Mouse (Mus musculus): ENCODE data around the gene Kif20b. TPM values are rescaled to one million over a fixed set of nuclear protein-coding genes. Genes with fewer than 3 reads are reported as not detected.

Kif20b gene
- polyA plus RNA-seq, 1 experiment from 2014 or later, result 47.2 TPM

DNA sequence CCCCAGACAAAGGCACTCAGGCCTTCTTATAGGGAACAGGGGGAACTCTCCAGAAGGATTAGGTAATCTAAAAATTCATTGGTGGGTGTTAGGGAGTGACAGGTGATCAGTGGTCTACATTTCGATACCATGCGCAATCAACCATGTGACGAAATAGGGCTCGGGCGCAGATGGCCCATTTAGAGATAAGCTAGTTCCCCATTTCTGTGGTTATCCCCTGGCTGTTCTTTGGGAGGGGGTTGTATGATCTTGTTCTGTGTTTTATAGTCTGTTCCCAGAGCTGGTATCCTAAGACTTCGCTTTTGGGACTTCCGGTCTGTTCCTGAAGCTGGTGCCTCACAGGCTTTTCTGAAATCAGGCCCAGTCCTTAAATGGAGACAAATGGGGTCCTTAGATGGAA is 16.7 kb upstream of the Kif20b start:
- ATAC-seq (ENCODE audit: insufficient read depth, low FRiP score), result no peak
- WGBS, result 90% methylated on average over 7 of the region's 7 CpGs
- no peak overlapping the region for H3K4me3 ChIP-seq (replicated peaks; ENCODE audit: low read length)
- H3K4me2 ChIP-seq (ENCODE audit: low read depth, low read length), result no peak overlapping the region
- no peak overlapping the region for H3K27ac ChIP-seq (ENCODE audit: low read length)
- no peaks in the 10 kb centered on the region for H3K9me3 ChIP-seq (replicated peaks; ENCODE audit: control insufficient read depth, low read length)
- no peaks in the 10 kb centered on the region for H3K27me3 ChIP-seq (ENCODE audit: control insufficient read depth, insufficient read depth, low read length)
- no peaks in the 10 kb centered on the region for H3K36me3 ChIP-seq (ENCODE audit: control insufficient read depth, insufficient read depth, low read length)
- H3K4me1 ChIP-seq (ENCODE audit: control insufficient read depth, insufficient read depth, low read length), result no peaks in the 10 kb centered on the region
- no peak overlapping the region for H3K9ac ChIP-seq (ENCODE audit: low read length)

DNA sequence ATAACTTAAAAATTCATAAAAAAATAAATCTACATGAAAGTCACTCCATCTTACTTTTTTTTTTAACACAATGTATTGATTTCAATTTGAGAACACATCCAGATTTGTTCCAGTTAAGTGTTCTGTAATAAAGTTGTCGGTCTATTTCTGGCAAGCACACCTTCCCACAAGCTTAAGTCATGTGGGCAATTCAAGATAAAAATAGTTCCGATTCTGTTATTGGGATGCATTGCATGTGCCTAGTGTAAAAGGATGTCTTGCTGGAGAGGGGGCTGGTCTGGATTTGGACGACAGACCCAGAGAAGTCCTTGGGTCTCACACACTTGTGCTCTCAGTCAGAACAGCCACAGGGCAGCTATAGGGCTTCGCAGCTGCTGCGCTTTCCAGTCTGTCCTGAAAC is 15.4 kb upstream of the Kif20b start:
- no peak overlapping the region for H3K4me3 ChIP-seq (replicated peaks; ENCODE audit: low read length)
- no peak overlapping the region for H3K27ac ChIP-seq (ENCODE audit: low read length)
- H3K27me3 ChIP-seq (ENCODE audit: control insufficient read depth, insufficient read depth, low read length), result no peaks in the 10 kb centered on the region
- WGBS, result 75% methylated on average over 5 of the region's 5 CpGs
- H3K36me3 ChIP-seq (ENCODE audit: control insufficient read depth, insufficient read depth, low read length), result no peaks in the 10 kb centered on the region
- H3K4me2 ChIP-seq (ENCODE audit: low read depth, low read length), result no peak overlapping the region
- no peaks in the 10 kb centered on the region for H3K4me1 ChIP-seq (ENCODE audit: control insufficient read depth, insufficient read depth, low read length)
- H3K9me3 ChIP-seq (replicated peaks; ENCODE audit: control insufficient read depth, low read length), result no peaks in the 10 kb centered on the region
- ATAC-seq (ENCODE audit: insufficient read depth, low FRiP score), result no peak
- H3K9ac ChIP-seq (ENCODE audit: low read length), result no peak overlapping the region

DNA sequence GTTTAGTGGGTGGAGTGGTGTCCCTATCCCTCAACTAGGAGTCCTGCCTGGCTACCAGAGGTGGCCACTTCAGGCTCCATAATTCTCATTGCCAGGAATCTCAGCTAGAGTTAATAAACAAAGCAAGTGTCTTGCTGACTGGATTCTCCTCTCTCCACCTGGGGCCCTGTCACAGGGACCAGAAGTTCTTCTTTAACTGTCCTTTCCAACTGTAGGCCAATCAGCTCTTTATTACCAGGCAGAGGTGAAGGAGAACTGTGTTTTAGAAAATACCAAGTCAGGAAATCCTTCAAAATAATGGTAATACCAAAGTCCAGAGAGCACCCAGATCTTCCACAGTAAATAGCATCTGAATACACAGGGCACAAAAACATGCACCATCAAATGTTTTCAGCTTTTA is 9.8 kb upstream of the Kif20b start:
- Histone ChIP-seq H3K4me1 (ENCODE audit: control insufficient read depth, insufficient read depth, low read length) (no peaks in the 10 kb centered on the region), H3K36me3 (ENCODE audit: control insufficient read depth, insufficient read depth, low read length) (no peaks in the 10 kb centered on the region), H3K9ac (ENCODE audit: low read length) (no peak overlapping the region), H3K9me3 (replicated peaks; ENCODE audit: control insufficient read depth, low read length) (no peaks in the 10 kb centered on the region), H3K4me2 (ENCODE audit: low read depth, low read length) (no peak overlapping the region), H3K4me3 (replicated peaks; ENCODE audit: low read length) (no peak overlapping the region), H3K27me3 (ENCODE audit: control insufficient read depth, insufficient read depth, low read length) (no peaks in the 10 kb centered on the region), H3K27ac (ENCODE audit: low read length) (no peak overlapping the region)
- no peak for ATAC-seq (ENCODE audit: insufficient read depth, low FRiP score)

DNA sequence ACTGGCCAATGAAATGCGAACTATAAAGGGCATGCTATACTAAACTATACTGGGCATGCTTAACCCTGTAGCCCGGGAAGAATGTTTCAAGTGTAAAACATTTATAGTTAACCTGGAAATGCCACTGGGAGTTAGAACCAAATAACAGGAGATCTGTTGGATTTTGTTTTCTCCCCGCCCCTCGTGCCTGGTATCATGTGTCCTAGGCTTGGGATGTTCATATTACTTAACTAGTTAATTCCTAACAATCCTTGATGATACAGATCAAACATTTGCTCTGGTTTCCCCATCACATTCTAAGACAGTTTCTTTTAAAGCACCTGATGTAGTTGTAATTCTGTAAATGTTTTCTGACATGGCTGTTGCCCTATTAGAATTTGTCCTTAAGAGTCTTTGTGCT is 2.1 kb upstream of the Kif20b start:
- Histone ChIP-seq H3K4me3 (replicated peaks; ENCODE audit: low read length) (no peak overlapping the region), H3K9me3 (replicated peaks; ENCODE audit: control insufficient read depth, low read length) (no peaks in the 10 kb centered on the region), H3K36me3 (ENCODE audit: control insufficient read depth, insufficient read depth, low read length) (no peaks in the 10 kb centered on the region), H3K27me3 (ENCODE audit: control insufficient read depth, insufficient read depth, low read length) (no peaks in the 10 kb centered on the region), H3K4me2 (ENCODE audit: low read depth, low read length) (no peak overlapping the region), H3K27ac (ENCODE audit: low read length) (no peak overlapping the region), H3K9ac (ENCODE audit: low read length) (no peak overlapping the region), H3K4me1 (ENCODE audit: control insufficient read depth, insufficient read depth, low read length) (no peaks in the 10 kb centered on the region; the same call in 1 of the 2 replicates)
- 84% methylated on average over 4 of the region's 4 CpGs for WGBS
- ATAC-seq (ENCODE audit: insufficient read depth, low FRiP score), result no peak

- WGBS, result 54% methylated on average over 3 of the region's 3 CpGs
- Histone ChIP-seq H3K4me2 (ENCODE audit: low read depth, low read length) (no peak overlapping the region), H3K4me1 (ENCODE audit: control insufficient read depth, insufficient read depth, low read length) (no peaks in the 10 kb centered on the region; the same call in 1 of the 2 replicates), H3K36me3 (ENCODE audit: control insufficient read depth, insufficient read depth, low read length) (no peaks in the 10 kb centered on the region), H3K4me3 (replicated peaks; ENCODE audit: low read length) (no peak overlapping the region), H3K9ac (ENCODE audit: low read length) (no peak overlapping the region), H3K27ac (ENCODE audit: low read length) (no peak overlapping the region), H3K9me3 (replicated peaks; ENCODE audit: control insufficient read depth, low read length) (no peaks in the 10 kb centered on the region), H3K27me3 (ENCODE audit: control insufficient read depth, insufficient read depth, low read length) (no peaks in the 10 kb centered on the region)
- ATAC-seq (ENCODE audit: insufficient read depth, low FRiP score), result no peak
Observed at GRCm38 (mm10) chr19:34920531-34920930, 1.6 kb upstream of the Kif20b start.

DNA sequence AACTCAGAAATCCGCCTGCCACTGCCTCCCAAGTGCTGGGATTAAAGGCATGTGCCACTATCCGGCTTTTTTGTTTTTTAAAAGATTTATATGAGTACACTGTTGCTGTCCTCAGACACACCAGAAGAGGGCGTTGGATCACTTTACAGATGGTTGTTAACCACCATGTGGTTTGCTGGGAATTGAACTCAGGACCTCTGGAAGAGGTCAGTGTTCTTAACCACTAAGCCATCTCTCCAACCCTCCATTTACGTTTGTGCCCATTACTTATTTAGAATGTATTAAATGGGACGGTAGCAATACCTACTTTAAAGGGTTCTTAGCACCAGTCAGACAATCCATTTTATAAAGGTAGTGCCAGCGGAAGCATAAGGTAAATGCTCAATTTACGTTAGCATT is 909 bp upstream of the Kif20b start:
- Histone ChIP-seq H3K36me3 (ENCODE audit: control insufficient read depth, insufficient read depth, low read length) (no peaks in the 10 kb centered on the region), H3K4me2 (ENCODE audit: low read depth, low read length) (peak overlapping the region; percentile 56), H3K4me1 (ENCODE audit: control insufficient read depth, insufficient read depth, low read length) (no peaks in the 10 kb centered on the region; the same call in 1 of the 2 replicates), H3K27me3 (ENCODE audit: control insufficient read depth, insufficient read depth, low read length) (no peaks in the 10 kb centered on the region), H3K4me3 (replicated peaks; ENCODE audit: low read length) (peak overlapping the region; percentile 99), H3K9ac (ENCODE audit: low read length) (no peak overlapping the region), H3K27ac (ENCODE audit: low read length) (no peak overlapping the region; the same call in 1 of the 2 replicates), H3K9me3 (replicated peaks; ENCODE audit: control insufficient read depth, low read length) (no peaks in the 10 kb centered on the region)
- no peak for ATAC-seq (ENCODE audit: insufficient read depth, low FRiP score)
- WGBS, result 16% methylated on average over 7 of the region's 7 CpGs

- H3K27me3 ChIP-seq (ENCODE audit: control insufficient read depth, insufficient read depth, low read length), result no peaks in the 10 kb centered on the region
- H3K4me1 ChIP-seq (ENCODE audit: control insufficient read depth, insufficient read depth, low read length), result no peaks in the 10 kb centered on the region; the same call in 1 of the 2 replicates
- H3K4me2 ChIP-seq (ENCODE audit: low read depth, low read length), result peak overlapping the region; percentile 61
- H3K4me3 ChIP-seq (replicated peaks; ENCODE audit: low read length), result peak overlapping the region; percentile 99
- H3K9ac ChIP-seq (ENCODE audit: low read length), result peak overlapping the region; percentile 83
- H3K9me3 ChIP-seq (replicated peaks; ENCODE audit: control insufficient read depth, low read length), result no peaks in the 10 kb centered on the region
- no peaks in the 10 kb centered on the region for H3K36me3 ChIP-seq (ENCODE audit: control insufficient read depth, insufficient read depth, low read length)
- ATAC-seq (ENCODE audit: insufficient read depth, low FRiP score), result no peak
- H3K27ac ChIP-seq (ENCODE audit: low read length), result peak overlapping the region; percentile 78; the same call in 1 of the 2 replicates
- WGBS, result under 1% methylated on average over 9 of the region's 9 CpGs
Observed at GRCm38 (mm10) chr19:34922603-34922963, 422 bp downstream of the Kif20b start.

DNA sequence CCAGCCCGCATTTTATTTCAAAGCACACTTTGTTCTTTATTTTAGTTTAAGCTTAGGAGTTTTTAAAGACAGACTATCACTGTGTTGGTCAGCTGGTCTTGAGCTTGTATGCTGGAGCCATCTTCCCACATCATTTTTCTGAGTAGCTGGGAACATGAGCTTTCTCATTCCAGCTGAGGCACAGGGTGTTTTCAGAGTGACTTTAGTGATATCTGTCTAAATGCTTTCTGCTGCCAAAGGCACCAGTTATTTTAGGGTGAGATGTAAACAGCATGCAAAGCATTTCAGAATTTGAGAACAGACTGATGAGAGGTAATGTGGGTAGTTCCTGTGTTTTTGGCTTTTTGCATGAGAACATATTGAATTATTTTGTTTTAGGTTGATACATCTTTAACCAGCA is 25.0 kb downstream of the Kif20b start:
- Histone ChIP-seq H3K4me3 (replicated peaks; ENCODE audit: low read length) (no peak overlapping the region), H3K4me2 (ENCODE audit: low read depth, low read length) (no peak overlapping the region), H3K36me3 (ENCODE audit: control insufficient read depth, insufficient read depth, low read length) (peaks cover 21% of the 10 kb centered on the region)

DNA sequence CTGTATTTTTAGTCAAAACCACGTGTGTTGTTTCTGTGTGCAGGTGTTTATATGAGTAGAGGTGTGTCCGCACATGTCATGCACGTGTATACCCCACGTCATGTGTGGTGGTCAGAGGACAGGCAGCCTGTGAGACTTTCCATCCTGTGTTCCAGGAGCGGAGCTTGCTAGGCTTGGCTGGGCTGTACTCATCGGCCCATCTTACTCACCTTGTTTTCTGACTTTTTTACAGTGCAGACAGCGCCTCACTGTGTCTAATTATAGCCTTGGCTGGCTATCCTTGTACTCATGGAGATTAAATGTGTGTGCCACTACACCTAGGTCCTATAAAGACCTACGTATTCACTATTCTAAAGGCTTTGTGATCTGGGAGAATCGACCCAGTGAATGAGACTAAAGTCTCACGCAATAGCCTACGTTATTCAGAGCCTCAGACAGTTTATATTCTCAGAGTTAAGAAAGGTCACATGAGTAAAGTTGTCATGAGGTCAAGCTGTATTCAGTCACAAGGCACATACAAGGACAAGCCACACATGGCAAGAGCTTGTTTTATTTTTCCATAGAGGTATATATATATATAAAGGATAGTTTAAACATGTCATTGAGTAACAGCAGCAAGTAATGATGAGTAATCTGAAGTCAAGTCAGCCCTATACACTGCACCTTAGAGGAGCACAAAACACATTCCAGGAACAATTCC is 31.8 kb downstream of the Kif20b start:
- H3K4me3 ChIP-seq (replicated peaks; ENCODE audit: low read length), result no peak overlapping the region
- no peak overlapping the region for H3K4me2 ChIP-seq (ENCODE audit: low read depth, low read length)
- no peaks in the 10 kb centered on the region for H3K27me3 ChIP-seq (ENCODE audit: control insufficient read depth, insufficient read depth, low read length)
- H3K27ac ChIP-seq (ENCODE audit: low read length), result no peak overlapping the region
- 91% methylated on average over 11 of the region's 11 CpGs for WGBS
- ATAC-seq (ENCODE audit: insufficient read depth, low FRiP score), result no peak
- no peaks in the 10 kb centered on the region for H3K4me1 ChIP-seq (ENCODE audit: control insufficient read depth, insufficient read depth, low read length)
- no peak overlapping the region for H3K9ac ChIP-seq (ENCODE audit: low read length)
- peaks cover 21% of the 10 kb centered on the region for H3K36me3 ChIP-seq (ENCODE audit: control insufficient read depth, insufficient read depth, low read length)
- no peaks in the 10 kb centered on the region for H3K9me3 ChIP-seq (replicated peaks; ENCODE audit: control insufficient read depth, low read length)

More for the DNA sequence above, 25.0 kb downstream of the Kif20b start:
- WGBS, result 100% methylated on average over 1 of the region's 1 CpGs
- no peak for ATAC-seq (ENCODE audit: insufficient read depth, low FRiP score)
- no peaks in the 10 kb centered on the region for H3K27me3 ChIP-seq (ENCODE audit: control insufficient read depth, insufficient read depth, low read length)
- H3K9ac ChIP-seq (ENCODE audit: low read length), result no peak overlapping the region
- H3K9me3 ChIP-seq (replicated peaks; ENCODE audit: control insufficient read depth, low read length), result no peaks in the 10 kb centered on the region
- no peaks in the 10 kb centered on the region for H3K4me1 ChIP-seq (ENCODE audit: control insufficient read depth, insufficient read depth, low read length)
- H3K27ac ChIP-seq (ENCODE audit: low read length), result no peak overlapping the region

Data from stomach, embryonic 16.5 days (tissue).